Mouse (Mus musculus) myocyte (in vitro differentiated cells): ENCODE measurements around the gene Ifi47.
"Not testable (repeated sequence)": the region's sequence is repeated elsewhere in the genome, so short reads cannot be mapped to it uniquely, and the experiment has no call there.

Experiments
- CEBPB ChIP-seq: IDR thresholded peaks from 2 replicates; pipeline ENCODE4 v1.6.1; 2011; ENCODE audit warnings: mild to moderate bottlenecking, moderate library complexity; ENCODE audit not compliant: poor library complexity, insufficient read depth, severe bottlenecking
- MAX ChIP-seq: IDR thresholded peaks from one replicate; pipeline ENCODE4 v1.6.1; 2011; ENCODE audit warnings: low read depth, mild to moderate bottlenecking, control low read depth
- POLR2A ChIP-seq: IDR thresholded peaks from one replicate; pipeline ENCODE4 v1.6.1; 2011; ENCODE audit warnings: low read depth, mild to moderate bottlenecking, control low read depth, moderate library complexity; ENCODE audit not compliant: insufficient read length
- POLR2AphosphoS2 ChIP-seq: IDR thresholded peaks from one replicate; pipeline ENCODE4 v1.6.1; 2011; ENCODE audit warnings: low read depth, control low read depth; ENCODE audit not compliant: insufficient read length
- SRF ChIP-seq: IDR thresholded peaks from one replicate; pipeline ENCODE4 v1.6.1; 2011; ENCODE audit warnings: low read depth; ENCODE audit not compliant: control insufficient read depth, insufficient read length
- TCF3 ChIP-seq: IDR thresholded peaks from one replicate; pipeline ENCODE4 v1.6.1; 2011; ENCODE audit warnings: low read depth, control low read depth; ENCODE audit not compliant: insufficient read length
- USF1 ChIP-seq: IDR thresholded peaks from one replicate; pipeline ENCODE4 v1.6.1; 2011; ENCODE audit warnings: low read depth, mild to moderate bottlenecking, control low read depth, moderate library complexity

- TF ChIP-seq MAX, POLR2A, TCF3, USF1, SRF, CEBPB, POLR2AphosphoS2: not testable (repeated sequence)
These were observed at the start of gene Ifi47 for GRCm38 (mm10) chr11:49076001-49076757.
